Mouse (Mus musculus): ENCODE measurements around the gene Ms4a10.

DNA sequence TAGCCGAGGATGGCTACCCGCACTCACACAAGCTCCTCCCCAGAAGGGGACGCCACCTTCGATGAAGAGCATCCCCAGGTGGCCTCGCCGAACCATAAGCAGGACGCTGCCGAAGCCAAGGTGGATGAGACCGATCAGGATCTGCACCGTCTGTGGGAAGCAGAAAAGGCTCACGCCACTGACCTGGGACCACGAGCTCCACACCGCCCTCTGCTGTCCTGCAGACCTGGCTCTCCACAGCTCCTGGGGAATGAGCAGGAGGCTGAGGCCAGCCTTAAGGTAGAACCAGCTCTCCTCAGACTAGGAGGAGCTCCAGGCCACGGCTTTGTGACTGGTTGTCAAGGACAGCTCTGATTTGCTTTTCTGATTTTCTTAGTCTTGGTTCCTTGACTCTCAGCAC lies 8.7 kb upstream of the Ms4a10 start:
- TF ChIP-seq CTCF (IDR thresholded peaks at IDR 0.05; ENCODE audit: control insufficient read depth, insufficient read depth, insufficient replicate concordance, low read depth, low read length) (peak; percentile 51; the same call in 1 of the 2 replicates), POLR2A (IDR thresholded peaks at IDR 0.05; ENCODE audit: control insufficient read depth, low read depth, low read length) (no peak)

Data from testis, adult 2 months (tissue).